Mouse (Mus musculus) brown adipose tissue, adult 24 weeks (tissue): ENCODE measurements around the gene Cd24a. TPM values are rescaled to one million over a fixed set of nuclear protein-coding genes. Genes with fewer than 3 reads are reported as not detected.

Experiments
- H3K27ac ChIP-seq: fragments of 200-500 bp; replicated peaks from 2 replicates; pipeline ENCODE4 v1.5.1; 2012; ENCODE audit warnings: low read depth, mild to moderate bottlenecking, low read length
- H3K4me1 ChIP-seq: fragments of 200-500 bp; 2 replicates; pipeline ENCODE4 v1.6.1; 2012; ENCODE audit warnings: low read length, mixed read lengths; ENCODE audit not compliant: control insufficient read depth, insufficient read depth, insufficient read length
- H3K4me3 ChIP-seq: fragments of 200-500 bp; 2 replicates; pipeline ENCODE4 v1.5.1; 2012; ENCODE audit warnings: low read depth, mild to moderate bottlenecking, low read length, moderate library complexity; ENCODE audit not compliant: insufficient read depth
- polyA plus RNA-seq: library from polyadenylated mRNA; stranded (reverse); fragments of >200 nt; gene quantifications from 2 replicates; pipeline ENCODE4 v1.2.4, GENCODE M21; 2012; ENCODE audit not compliant: missing spikeins, insufficient read depth, insufficient read length

The Cd24a gene
- polyA plus RNA-seq, 1 experiment: 7.4 TPM

DNA sequence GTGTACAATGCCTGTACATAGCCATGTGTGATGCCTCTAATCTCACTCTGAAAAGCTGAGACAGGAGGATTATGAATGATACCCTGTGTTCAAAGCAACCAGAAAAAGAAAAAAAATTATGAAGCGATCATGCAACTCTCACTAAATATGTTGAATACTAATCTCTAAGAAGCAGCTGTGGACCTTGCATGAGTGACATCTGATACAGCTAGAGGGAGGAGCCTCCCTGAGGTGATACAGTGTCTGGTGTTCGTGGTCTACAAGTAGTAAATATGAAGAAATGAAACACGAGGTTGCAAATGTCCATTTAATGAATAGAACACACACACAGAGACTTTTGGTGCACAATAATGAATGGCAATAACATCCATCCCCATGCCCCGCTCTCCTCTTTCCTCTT, 52.5 kb downstream of the Cd24a start:
- no peaks in the 10 kb centered on the region for H3K4me1 ChIP-seq
- H3K27ac ChIP-seq: no peak overlapping the region
- H3K4me3 ChIP-seq: no peak overlapping the region

DNA sequence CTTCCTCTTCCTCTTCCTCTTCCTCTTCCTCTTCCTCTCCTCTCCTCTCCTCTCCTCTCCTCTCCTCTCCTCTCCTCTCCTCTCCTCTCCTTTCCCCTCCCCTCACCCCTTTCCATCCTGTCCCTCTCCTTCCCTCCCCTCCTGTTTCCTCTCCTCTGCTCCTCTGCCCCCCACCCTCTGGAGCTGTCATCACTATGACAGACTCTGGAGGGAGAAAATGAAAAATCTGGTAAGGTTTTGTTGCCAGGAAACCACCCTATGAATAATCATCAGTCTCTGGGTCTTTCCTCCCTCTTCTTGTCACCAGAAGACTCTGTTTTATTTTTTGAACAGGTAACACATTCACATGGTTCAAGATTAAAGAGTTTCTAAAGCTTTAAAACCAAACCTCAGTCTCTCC, 53.0 kb downstream of the Cd24a start:
- Histone ChIP-seq H3K27ac (no peak overlapping the region), H3K4me3 (no peak overlapping the region), H3K4me1 (no peaks in the 10 kb centered on the region)

- Histone ChIP-seq H3K4me1 (no peaks in the 10 kb centered on the region), H3K4me3 (no peak overlapping the region), H3K27ac (no peak overlapping the region)
Measured at GRCm38 (mm10) chr10:43631639-43632354, 53.7 kb downstream of the Cd24a start.

GRCm38 (mm10) chr10:43633117-43633516, 55.0 kb downstream of the Cd24a start:
- Histone ChIP-seq H3K4me3 (no peak overlapping the region), H3K27ac (no peak overlapping the region), H3K4me1 (no peaks in the 10 kb centered on the region)

Other genes with a start within 250 kb of the Cd24a start
- gene Bend3, start 99.5 kb upstream of the Cd24a start, polyA plus RNA-seq: 1.0 and 2.6 TPM in 2 replicates
- gene Gm9803, start 54.2 kb upstream of the Cd24a start, polyA plus RNA-seq: 126 and 149 TPM in 2 replicates
- 179 and 251 TPM in 2 replicates for gene 1700021F05Rik, start 37.3 kb upstream of the Cd24a start, polyA plus RNA-seq